Mouse (Mus musculus): ENCODE results near the gene Gak. TPM values are rescaled to one million over a fixed set of nuclear protein-coding genes. Genes with fewer than 3 reads are reported as not detected.
A peak's percentile ranks its signal among the peaks of the same experiment; 100 is the strongest.

The Gak gene
- polyA plus RNA-seq, 1 experiment from 2014 or later, result 46.7 TPM

DNA sequence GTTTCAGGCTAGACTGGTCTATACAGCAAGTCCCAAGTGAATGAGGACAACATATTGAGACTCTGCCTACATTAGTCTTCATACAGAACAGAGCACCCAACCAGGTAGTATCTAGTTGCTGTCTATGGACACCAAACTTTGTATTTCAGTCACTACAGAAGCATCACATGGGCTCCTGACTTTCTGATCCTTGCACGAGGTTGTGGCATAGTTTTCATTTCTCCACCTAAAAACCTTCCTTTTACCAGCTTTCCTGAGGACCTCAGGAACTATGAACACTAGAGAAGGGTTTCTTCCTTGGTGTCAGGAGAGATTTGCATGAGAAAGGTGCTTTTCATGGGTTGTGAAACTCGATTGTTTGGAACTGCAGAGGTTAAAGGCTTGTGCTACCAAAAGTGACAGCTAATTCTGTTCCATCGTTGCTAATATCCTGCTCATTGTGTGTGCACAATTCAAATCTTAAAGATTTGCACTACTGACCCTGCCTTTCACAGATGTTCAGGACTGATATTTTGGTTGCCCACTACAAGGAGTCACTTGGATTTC lies 38.9 kb upstream of the Gak start:
- WGBS, result 15% methylated on average over 3 of the region's 3 CpGs
- H3K9me3 ChIP-seq, result no peaks in the 10 kb centered on the region
- peak overlapping the region; percentile 54 for H3K4me3 ChIP-seq
- H3K4me1 ChIP-seq, result peaks cover 18% of the 10 kb centered on the region
- peak overlapping the region; percentile 79 for H3K4me2 ChIP-seq
- H3K9ac ChIP-seq, result peak overlapping the region; percentile 80
- peaks cover 24% of the 10 kb centered on the region for H3K36me3 ChIP-seq
- H3K27me3 ChIP-seq, result peaks cover 7% of the 10 kb centered on the region; the same call in 1 of the 2 replicates
- no peak for ATAC-seq (ENCODE audit: insufficient number of reproducible peaks, insufficient read depth, low FRiP score, low TSS enrichment, low read depth)
- H3K27ac ChIP-seq, result peak overlapping the region; percentile 89

DNA sequence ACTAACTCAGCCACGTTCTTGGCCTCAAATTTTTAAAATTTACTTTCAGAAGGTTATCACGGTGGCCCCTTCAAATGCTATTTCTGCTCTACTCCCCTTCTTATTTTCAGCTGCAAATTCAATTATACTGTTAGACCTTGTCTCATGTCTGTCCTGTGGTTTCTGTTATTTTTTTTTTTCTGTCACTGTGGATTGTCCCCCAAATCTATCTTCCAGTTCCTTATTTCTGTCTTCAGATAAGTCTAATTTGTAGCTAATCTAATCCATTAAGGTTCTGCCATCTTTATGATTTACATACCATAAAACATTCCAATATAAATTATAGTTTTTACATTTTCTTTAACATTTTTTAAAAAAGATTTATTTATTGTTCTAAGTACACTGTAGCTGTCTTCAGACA lies 37.8 kb upstream of the Gak start:
- Histone ChIP-seq H3K9ac (no peak overlapping the region), H3K36me3 (peaks cover 13% of the 10 kb centered on the region), H3K27ac (no peak overlapping the region), H3K4me3 (no peak overlapping the region), H3K9me3 (no peaks in the 10 kb centered on the region), H3K4me1 (peaks cover 18% of the 10 kb centered on the region), H3K4me2 (no peak overlapping the region), H3K27me3 (peaks cover 10% of the 10 kb centered on the region; the same call in 1 of the 2 replicates)
- WGBS, result 58% methylated on average over 2 of the region's 2 CpGs
- ATAC-seq (ENCODE audit: insufficient number of reproducible peaks, insufficient read depth, low FRiP score, low TSS enrichment, low read depth), result no peak

DNA sequence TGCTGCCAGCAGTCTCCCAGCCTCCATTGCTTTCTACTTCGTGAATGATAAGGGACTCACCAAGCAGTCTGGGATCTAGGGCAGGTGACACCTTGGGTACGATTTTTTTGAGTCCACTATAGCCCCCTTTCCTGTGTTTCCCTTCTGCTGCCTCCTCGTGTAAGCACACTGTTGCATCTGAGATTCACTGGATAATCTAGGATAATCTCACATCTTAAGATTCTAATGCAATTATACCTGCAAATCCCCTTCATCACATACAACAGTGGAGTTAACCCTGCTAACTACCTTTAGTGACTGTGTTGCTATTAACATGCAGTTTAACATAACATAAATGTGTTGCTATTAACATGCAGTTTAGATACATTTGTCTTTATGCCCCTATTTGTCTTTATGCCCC lies 35.5 kb upstream of the Gak start:
- no peak overlapping the region for H3K27ac ChIP-seq
- no peak for ATAC-seq (ENCODE audit: insufficient number of reproducible peaks, insufficient read depth, low FRiP score, low TSS enrichment, low read depth)
- no peak overlapping the region for H3K4me2 ChIP-seq
- peaks cover 16% of the 10 kb centered on the region for H3K4me1 ChIP-seq
- H3K9ac ChIP-seq, result no peak overlapping the region
- peaks cover 10% of the 10 kb centered on the region; the same call in 1 of the 2 replicates for H3K27me3 ChIP-seq
- H3K36me3 ChIP-seq, result no peaks in the 10 kb centered on the region
- WGBS, result 35% methylated on average over 3 of the region's 3 CpGs
- H3K9me3 ChIP-seq, result no peaks in the 10 kb centered on the region
- no peak overlapping the region for H3K4me3 ChIP-seq

DNA sequence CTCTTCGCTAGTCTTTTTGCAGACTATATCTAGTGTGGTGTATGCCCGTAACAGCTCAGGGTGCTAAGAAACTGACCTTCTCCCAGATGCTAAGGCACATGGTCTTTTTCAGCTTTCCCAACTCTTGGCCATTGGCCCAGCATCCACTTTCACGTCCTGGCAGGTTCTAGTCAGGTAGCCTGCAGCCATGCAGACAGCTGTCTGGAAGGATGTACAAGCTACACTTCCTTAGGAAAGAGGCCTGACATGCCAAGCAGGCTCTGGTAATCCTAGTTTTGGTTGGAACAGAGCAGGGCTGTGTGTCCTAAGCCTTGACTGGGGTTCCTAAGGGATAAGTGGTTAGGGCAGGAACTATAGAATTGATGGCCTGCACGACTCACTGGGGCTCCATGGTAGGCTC lies 33.2 kb upstream of the Gak start:
- no peak overlapping the region for H3K4me3 ChIP-seq
- 82% methylated on average over 4 of the region's 4 CpGs for WGBS

DNA sequence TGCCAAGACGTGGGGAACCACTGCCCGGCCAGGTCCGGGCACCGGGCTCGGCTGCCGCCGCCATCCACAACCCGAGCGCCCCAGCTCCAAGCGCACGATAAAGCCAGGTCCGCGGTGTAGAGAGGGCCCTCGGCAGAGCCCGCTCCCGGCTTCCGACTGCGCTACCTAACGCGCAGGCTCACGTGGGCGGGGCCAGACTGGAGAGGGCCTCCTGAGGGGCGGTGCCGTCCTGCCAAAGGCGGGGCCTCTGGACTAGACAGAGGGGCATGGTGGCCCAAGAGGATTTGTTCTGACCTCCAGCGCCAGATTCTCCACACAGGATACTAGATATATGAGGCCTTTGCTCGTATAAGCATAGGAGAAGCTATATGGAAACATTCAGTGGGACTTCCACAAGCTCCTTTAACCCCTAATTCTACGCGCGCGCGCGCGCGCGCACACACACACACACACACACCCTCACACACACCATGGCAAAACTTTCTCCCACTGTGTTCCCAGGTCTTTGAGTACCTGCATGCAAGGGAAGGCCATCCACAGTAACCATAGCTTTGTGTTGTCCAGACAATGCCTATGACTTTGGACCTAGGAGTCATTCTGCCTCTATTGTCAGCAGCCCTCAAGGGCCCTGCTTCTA lies 31.2 kb upstream of the Gak start:
- Histone ChIP-seq H3K27me3 (peaks cover 10% of the 10 kb centered on the region; the same call in 1 of the 2 replicates), H3K4me2 (peak overlapping the region; percentile 91), H3K9me3 (no peaks in the 10 kb centered on the region), H3K9ac (peak overlapping the region; percentile 95), H3K27ac (peak overlapping the region; percentile 7; the same call in 1 of the 2 replicates), H3K4me3 (peak overlapping the region; percentile 89), H3K36me3 (peaks cover 22% of the 10 kb centered on the region), H3K4me1 (peaks cover 14% of the 10 kb centered on the region)
- WGBS, result 16% methylated on average over 36 of the region's 36 CpGs
- peak; percentile 95 for ATAC-seq (ENCODE audit: insufficient number of reproducible peaks, insufficient read depth, low FRiP score, low TSS enrichment, low read depth)

More for the DNA sequence above, 33.2 kb upstream of the Gak start:
- Histone ChIP-seq H3K36me3 (peaks cover 6% of the 10 kb centered on the region), H3K4me2 (no peak overlapping the region), H3K9me3 (no peaks in the 10 kb centered on the region), H3K27ac (no peak overlapping the region), H3K27me3 (peaks cover 10% of the 10 kb centered on the region; the same call in 1 of the 2 replicates), H3K9ac (no peak overlapping the region), H3K4me1 (peaks cover 14% of the 10 kb centered on the region)
- ATAC-seq (ENCODE audit: insufficient number of reproducible peaks, insufficient read depth, low FRiP score, low TSS enrichment, low read depth), result no peak

DNA sequence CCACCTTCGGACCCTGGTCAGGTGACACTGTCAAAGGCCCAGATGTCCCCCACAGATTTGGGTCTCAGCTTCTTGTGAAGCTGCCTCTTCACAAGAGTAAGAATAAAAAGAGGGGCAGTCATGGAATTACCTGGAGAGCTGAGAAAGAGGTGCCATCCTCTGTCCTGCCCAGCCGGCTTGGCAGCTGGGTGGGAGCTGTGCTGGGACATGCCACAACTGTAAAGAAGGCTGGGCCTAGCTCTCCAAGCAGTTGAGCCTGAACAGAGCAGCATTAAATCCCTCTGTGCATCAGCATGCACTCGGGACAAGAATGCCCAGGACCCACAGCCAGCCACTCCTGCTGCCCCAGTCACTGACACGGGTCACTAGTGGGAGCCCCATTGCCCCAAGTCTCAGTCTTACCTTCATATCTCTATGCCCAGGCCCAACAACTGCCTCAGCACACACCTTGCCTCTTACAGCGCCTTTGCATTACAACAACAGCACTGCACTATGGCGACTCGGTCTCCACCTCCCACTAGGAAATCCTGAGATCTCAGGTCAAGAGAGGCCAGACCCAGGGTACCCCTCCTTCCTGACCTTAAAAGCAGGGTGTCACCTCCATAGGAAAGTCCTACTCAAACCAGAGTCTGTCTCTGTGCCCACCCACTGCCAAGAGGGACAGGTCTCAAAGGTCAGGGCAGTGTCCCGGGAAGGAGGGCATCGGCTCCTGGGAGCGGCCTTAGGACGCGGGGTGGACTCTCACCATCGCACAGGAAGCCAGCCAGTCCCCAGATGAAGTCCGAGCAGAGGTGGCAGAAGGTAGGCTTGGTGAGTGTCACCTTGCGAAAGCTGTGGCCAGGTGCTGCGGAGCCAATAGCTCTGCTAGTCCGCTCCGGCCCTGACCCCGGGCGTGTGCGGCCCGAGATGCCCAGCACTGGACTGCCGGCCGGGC lies 30.4 kb upstream of the Gak start, which contains the start of gene Idua:
Idua (plus strand) TSS at position 634 of the 934 bp plus-strand sequence.
- Histone ChIP-seq H3K9me3 (no peaks in the 10 kb centered on the region), H3K27me3 (peaks cover 7% of the 10 kb centered on the region; the same call in 1 of the 2 replicates), H3K4me1 (peaks cover 14% of the 10 kb centered on the region), H3K27ac (peak within 1 kb of the TSS; percentile 39; the same call in 1 of the 2 replicates), H3K36me3 (peaks cover 30% of the 10 kb centered on the region), H3K4me3 (peak within 1 kb of the TSS; percentile 89), H3K9ac (peak within 1 kb of the TSS; percentile 95), H3K4me2 (peak within 1 kb of the TSS; percentile 91)
- 9% methylated on average over 24 of the region's 24 CpGs for WGBS
- 0 out of 2 replicates have a peak, but pooled peaks have one; percentile 38 for ATAC-seq (ENCODE audit: insufficient number of reproducible peaks, insufficient read depth, low FRiP score, low TSS enrichment, low read depth)

DNA sequence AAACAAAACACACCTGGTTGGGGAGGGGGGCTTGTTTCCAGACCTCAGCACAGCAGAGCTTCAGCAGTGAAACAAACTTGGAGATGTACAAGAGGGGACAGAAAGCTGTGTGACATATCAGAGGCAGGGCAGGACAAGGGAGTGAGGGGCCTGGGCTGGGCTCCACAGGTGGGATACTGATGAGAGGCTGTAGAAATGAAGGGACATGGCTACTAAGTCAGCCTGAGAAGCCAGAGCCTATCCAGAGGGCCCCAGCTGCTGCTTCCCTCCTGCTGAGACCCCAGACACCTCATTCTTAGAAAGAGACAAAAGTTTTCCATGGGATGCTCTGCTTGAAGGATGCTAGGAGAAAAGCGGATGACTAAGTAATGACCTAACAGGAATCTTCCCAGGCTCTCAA lies 29.1 kb upstream of the Gak start:
- H3K4me2 ChIP-seq, result no peak overlapping the region
- H3K4me3 ChIP-seq, result no peak overlapping the region
- no peaks in the 10 kb centered on the region for H3K9me3 ChIP-seq
- H3K4me1 ChIP-seq, result peaks cover 14% of the 10 kb centered on the region
- H3K9ac ChIP-seq, result 0 out of 2 replicates have a peak overlapping the region, but pooled peaks have one; percentile 21
- H3K36me3 ChIP-seq, result peaks cover 44% of the 10 kb centered on the region
- ATAC-seq (ENCODE audit: insufficient number of reproducible peaks, insufficient read depth, low FRiP score, low TSS enrichment, low read depth), result no peak
- 83% methylated on average over 1 of the region's 1 CpGs for WGBS
- H3K27me3 ChIP-seq, result 0 out of 2 replicates have a peak, but pooled peaks cover 3% of the 10 kb centered on the region
- H3K27ac ChIP-seq, result no peak overlapping the region

DNA sequence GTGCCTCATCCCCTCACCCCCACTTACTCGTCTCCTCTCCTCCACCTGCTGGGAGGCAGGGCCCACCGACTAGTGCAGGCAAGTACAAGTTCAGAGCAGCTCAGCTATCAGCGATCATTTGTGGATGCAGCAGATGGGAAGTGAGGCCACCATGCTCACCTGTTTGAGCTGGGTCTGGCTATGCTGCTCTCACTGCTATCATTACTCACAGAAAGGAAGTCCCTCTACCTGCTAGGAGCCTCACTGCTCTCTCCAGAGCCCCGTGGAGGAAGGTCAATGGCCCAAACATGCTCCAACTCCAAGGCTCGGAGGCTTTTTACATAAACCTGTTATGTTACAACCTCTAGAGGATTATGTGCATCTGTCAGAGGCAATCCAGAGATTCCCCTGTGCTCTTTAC lies 27.9 kb upstream of the Gak start:
- Histone ChIP-seq H3K27ac (no peak overlapping the region), H3K4me3 (no peak overlapping the region), H3K4me1 (peaks cover 14% of the 10 kb centered on the region), H3K27me3 (no peaks in the 10 kb centered on the region), H3K9ac (peak overlapping the region; percentile 37; the same call in 1 of the 2 replicates), H3K4me2 (no peak overlapping the region), H3K9me3 (no peaks in the 10 kb centered on the region), H3K36me3 (peaks cover 56% of the 10 kb centered on the region)
- no peak for ATAC-seq (ENCODE audit: insufficient number of reproducible peaks, insufficient read depth, low FRiP score, low TSS enrichment, low read depth)
- 79% methylated on average over 5 of the region's 5 CpGs for WGBS

DNA sequence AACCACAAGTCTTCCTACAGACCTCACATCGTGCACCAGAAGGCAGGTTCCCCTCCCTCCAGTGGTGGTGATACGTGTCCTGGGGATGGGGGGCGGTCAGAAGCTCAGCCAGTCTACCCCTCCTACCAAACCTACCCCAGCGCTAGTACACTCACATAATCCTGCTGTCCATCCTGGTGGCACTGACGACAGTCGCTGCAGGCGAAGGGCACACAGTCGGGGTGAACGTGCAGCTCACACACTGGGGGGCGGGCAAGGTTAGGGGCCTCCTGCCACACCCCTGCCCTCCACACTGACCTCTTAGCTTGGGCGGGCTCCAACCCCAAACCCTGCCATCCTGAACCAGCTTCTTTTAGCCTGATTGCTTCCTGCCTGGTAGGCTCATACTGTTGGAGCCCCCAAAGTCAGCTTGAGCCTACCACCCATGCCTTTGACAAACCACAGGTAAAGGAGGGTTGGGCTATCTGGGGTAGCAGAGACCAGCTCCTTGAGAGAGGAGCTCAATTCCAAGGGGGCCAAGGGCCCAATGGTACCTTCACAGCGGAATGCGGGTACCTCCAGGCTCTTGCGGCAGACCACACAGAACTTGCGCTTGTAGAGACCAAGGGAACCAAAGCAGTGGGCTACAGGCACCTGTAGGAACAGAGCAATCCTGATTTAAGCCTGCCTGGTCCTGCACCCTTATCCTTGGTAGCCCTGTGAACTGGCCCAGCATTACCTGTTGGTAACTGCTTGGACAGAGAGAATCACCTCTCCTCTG lies 26.5 kb upstream of the Gak start:
- Histone ChIP-seq H3K36me3 (peaks cover 69% of the 10 kb centered on the region), H3K27me3 (no peaks in the 10 kb centered on the region), H3K9ac (no peak overlapping the region), H3K4me2 (no peak overlapping the region), H3K9me3 (no peaks in the 10 kb centered on the region), H3K27ac (no peak overlapping the region), H3K4me1 (peaks cover 14% of the 10 kb centered on the region), H3K4me3 (no peak overlapping the region)
- ATAC-seq (ENCODE audit: insufficient number of reproducible peaks, insufficient read depth, low FRiP score, low TSS enrichment, low read depth), result no peak
- 93% methylated on average over 15 of the region's 15 CpGs for WGBS

DNA sequence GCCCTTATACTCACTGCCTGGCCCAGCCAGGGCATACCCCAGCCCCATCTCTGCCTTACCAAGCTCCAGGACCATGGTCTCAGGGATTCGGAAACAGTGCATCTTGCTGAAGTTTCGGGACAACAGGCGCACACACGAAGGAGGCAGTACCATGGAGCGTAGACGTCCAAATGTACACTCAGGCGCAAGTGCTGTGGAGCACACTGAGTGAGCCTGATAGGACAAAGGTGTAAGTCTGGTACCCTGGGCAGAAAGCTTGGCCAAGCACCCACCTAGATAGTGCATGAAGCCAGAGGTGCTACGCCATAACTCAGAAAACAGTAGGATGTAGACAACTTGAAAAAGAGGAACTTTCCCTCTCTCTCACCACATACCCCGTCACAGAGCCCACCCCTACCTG lies 25.8 kb upstream of the Gak start:
- no peaks in the 10 kb centered on the region for H3K9me3 ChIP-seq
- no peak for ATAC-seq (ENCODE audit: insufficient number of reproducible peaks, insufficient read depth, low FRiP score, low TSS enrichment, low read depth)
- no peak overlapping the region for H3K4me2 ChIP-seq
- WGBS, result 92% methylated on average over 9 of the region's 9 CpGs
- H3K36me3 ChIP-seq, result peaks cover 75% of the 10 kb centered on the region
- H3K9ac ChIP-seq, result no peak overlapping the region
- H3K27me3 ChIP-seq, result no peaks in the 10 kb centered on the region
- H3K4me3 ChIP-seq, result no peak overlapping the region
- H3K27ac ChIP-seq, result no peak overlapping the region
- peaks cover 11% of the 10 kb centered on the region for H3K4me1 ChIP-seq

Data from embryonic facial prominence, embryonic 13.5 days (tissue).